Mouse (Mus musculus): ENCODE results near the gene Cyb5d1.

Gene Cyb5d1

DNA sequence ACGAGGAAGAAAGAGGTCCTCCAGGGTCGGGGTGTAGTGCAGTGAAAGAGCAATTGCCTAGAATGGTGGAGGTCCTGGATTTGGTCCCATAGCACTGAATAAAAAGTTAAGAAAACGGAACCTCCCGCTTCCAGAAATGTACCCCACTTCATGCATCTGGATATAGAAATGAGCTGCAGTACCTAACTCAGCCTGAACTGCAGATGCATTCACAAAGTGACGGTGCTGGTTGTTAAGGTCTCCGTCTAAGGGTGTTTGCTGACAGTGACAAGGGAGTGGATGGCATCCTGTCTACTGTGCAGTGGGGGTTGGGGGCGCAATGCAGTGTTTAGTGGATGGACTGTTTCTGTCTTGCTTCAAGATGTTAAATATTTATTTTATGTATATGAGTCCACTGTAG, 8.7 kb downstream of the Cyb5d1 start:
- no peak for DNase-seq (ENCODE audit: extremely low read depth, insufficient read length, low spot score)

DNA sequence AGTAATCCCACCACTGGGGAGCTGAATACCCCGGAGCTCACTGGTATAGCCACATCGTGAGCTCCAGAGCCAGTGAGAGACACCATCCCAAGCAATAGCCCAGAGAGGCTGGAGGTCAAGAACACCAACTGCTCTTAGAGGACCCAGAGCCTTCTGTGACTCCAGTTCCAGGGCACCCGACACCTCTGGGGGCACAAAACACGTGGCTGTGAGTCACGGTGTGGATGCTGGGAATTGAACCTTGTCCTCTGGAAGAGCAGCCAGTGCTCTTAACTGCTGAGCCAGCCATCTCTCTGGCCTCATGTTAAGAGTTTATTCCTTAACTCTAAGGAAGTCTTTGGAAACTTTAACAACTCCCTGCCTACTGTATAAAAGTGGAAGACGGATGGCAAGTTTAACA, 10.5 kb downstream of the Cyb5d1 start:
- DNase-seq (ENCODE audit: extremely low read depth, insufficient read length, low spot score), result no peak

DNA sequence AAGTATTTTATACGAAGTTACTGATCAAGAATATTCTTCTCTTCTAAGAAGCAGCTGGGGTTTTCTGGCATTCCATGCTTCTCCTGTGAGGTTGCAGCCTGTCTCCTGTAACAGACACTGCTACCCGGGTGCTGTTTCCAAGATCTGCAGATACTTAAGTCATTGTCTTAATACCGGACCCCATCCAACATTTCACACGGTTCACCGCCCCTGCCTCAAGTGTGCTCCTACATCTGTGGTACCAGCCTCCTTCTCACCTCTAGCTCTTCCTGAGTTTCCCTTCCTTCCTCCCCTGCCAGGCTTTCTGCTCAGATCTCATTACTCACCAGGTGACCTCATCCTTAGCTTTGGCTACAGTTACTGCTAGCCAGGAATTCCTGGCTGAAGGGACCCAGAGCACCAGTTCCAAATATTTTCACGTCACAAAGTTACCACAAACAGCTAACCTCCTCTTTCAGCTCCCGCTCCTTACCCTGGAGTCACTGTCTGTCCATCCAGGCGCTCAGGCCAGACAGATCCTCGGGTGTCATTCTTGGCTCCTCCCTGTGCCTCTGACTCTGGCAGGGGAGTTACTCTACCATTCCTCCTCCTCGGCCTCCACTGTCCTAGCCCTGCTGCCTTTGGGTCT, 12.8 kb downstream of the Cyb5d1 start:
- peak; percentile 77 for DNase-seq (ENCODE audit: extremely low read depth, insufficient read length, low spot score)

DNA sequence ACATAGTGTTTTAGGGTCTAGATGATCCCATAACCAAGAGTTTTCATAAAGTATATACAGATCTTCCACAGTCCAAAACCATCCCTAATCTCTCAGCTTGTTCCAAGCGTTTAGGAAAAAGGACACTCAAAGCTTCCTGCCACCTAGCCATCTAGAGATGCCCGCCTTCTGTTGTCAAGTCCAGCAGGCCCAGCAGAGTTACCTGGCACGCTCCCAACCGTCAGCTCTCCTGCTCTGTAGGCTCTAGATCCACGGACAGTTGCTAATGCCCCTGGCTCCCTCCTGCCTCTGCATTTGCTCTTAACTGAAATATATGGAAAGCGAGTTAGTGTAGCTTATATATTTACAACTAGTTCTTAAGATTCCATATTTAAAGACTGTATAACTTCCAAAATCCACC, 14.1 kb downstream of the Cyb5d1 start:
- no peak for DNase-seq (ENCODE audit: extremely low read depth, insufficient read length, low spot score)

DNA sequence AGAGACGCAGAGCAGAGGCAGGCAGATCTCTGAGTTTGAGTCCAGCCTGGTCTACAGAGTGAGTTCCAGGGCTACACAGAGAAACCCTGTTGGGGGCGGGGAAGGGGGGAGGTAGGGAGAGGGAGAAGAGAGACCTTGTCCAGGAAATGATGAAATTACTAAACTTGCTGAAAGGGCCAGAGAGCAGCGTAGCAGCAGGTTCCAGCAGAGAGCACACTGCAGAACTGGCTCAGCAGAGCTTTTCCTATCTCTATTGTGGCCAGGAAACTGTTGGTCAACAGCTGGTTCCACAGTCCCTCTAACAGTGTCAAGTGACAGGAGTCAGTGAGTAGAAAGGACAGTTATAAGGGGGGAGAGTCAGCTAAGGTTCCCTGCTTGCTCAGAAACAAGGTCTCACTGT, 15.8 kb downstream of the Cyb5d1 start:
- DNase-seq (ENCODE audit: extremely low read depth, insufficient read length, low spot score), result no peak

DNA sequence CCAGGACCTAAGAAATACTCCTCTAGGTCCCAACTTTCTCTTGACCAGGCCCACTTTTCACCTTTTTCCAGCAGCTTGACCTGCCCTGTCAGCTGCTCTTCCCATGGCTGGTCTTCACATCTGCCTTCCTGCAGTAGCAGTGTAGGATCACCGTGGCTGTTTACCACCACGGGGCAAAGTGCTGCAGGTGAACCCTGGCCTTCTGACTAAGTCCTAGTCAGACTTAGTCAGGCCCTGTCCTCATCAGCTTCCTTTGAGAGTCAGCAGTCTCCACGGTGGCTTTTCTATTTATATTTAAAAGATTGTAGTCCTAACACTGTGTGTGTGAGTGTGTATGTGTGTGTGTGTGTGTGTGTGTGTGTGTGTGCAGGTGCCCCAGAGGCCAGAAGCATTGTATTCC, 17.7 kb downstream of the Cyb5d1 start:
- no peak for DNase-seq (ENCODE audit: extremely low read depth, insufficient read length, low spot score)

DNA sequence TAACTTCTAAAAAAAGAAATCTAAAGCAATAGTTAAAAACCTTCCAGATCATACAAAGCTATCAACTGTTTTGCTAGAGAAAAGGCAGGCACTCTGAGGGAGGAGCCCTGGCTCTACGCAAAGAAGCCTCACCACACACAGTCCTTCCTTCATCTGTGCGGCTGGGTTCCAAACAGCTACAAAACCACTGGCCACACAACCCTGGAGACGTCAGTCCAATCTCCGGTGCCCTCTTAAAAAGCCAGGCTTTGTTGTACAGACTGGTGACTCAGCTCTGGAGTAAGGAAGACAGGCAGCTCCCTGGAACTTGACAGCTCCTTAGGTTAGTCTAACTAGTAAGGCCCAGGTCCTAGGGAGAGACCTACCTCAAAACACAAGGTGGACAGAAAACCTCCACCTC, 19.8 kb downstream of the Cyb5d1 start:
- peak; percentile 71 for DNase-seq (ENCODE audit: extremely low read depth, insufficient read length, low spot score)

DNA sequence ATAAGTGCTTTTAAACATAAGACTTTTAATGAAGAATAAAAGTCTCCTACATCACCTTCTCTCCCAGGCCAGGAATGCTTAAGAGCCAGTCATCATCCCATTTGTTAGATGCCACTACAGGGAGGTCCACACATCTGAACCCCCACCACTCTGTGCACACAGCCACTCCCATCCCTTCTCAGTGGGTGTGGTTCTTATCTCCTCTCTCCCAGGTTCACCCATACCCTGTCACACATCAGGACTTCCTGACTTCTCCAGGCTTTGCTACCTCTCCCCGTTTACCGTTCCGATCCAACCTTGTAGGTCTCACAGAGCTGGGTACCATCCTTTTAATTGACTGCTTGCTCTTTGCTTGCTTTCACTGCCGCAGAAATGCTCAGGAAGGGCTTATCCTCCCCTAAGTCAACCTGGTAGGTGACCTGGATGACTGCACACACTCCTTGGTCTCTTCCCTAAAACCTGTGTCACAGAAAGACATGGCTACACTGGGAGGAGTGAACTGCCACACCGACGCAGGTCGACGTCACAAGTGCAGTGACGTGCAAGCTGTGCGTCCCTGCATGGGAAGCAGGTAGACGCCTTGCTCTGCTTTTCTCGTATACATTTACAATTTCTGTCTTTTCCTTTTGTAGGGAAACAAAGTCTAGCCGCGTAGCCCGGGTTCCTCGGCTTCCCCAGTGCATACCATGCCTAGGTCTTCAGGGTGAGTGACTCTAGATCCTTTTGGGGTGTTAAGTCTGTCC, 22.0 kb downstream of the Cyb5d1 start:
- DNase-seq (ENCODE audit: extremely low read depth, insufficient read length, low spot score), result no peak

DNA sequence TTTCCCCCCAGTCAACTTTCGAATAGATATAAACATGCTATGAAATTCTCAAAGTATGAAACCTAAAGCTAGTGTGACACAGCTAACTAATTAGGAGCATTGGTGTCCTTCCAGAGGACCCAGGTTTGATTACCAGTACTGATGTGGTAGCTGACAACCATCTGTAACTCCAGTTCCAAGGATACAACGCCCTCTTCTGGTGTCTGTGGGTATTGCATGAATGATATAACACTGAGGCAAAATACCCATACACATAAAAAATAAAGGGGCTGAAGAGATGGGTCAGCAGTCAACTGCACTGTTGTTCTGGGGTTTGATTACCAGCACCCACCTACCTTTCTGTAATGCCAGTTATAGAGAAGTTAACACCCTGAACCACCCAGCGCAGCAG, 22.7 kb downstream of the Cyb5d1 start:
- DNase-seq (ENCODE audit: extremely low read depth, insufficient read length, low spot score), result no peak

DNA sequence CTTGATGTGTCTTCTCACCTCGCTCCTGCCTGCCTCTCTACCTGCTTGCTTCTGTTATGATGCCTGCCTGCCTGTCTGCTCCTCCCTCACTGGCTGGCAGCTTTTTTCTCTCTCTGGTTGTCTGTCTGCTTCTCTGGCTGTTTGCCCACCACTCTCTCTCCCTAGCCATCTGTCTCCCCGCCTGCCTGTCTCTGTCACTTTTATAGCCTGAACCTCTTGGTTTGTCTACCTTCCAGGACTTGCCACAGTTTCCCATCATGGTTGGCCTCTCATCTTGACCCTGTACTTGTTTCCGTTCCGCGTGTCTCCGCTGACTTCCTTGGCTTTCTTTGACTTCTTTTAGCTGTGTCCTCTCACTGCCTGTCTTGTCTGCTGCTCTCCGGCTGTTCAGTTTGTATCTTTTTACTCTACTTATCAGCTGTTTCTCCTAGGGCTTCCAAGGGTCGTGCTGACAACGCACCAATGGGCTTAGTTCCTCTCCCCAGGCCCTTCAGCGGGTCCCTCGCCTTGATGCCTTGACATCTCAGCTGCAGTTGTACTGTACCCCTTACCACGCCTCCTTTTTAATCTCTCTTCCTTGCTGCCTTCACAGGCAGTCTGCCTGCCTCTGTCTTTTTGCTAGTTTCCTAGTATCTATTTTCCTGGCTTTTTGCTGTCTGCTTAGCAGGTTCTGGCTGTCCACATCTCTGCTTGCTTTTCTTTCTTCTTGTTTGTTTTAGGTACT, 23.2 kb downstream of the Cyb5d1 start:
- no peak for DNase-seq (ENCODE audit: extremely low read depth, insufficient read length, low spot score)

DNA sequence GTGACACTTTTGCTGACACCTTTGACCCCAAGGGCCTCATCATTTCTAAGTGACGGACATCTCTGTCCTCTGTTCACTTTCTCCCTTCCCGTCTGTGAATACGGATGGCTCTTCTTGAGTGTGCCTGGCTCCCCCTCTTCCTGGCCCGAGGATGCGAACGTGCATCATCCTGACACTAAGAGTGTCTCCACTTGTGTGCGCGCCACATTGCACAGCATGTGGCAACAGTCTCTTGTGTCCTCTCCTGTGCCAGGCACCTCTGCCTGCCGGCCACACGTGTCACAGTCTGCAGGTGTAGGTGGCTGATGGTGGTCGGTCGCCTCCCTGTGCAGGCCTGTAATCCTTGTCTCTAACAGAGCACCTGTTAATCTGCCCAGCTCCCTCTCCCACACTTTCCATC, 23.8 kb downstream of the Cyb5d1 start:
- DNase-seq (ENCODE audit: extremely low read depth, insufficient read length, low spot score), result no peak

DNA sequence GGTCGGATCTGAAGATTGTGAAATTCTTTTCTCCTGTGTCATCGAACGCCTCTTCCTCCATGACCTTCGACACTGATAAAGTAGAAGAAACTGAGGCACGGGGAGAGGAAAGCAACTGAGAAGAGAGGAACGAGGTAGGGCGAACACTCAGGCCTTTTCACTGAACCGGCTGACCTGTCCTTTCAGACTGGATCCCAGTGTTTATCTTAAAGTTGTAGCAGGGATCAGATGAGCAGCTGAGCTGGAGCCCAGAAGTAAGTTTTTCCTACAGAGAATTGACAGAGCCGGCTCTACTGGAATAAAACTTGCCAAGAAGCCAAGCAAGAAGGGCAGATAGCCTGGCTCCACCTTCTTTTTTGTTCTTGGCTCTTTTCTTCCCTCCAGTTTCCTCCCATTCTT, 24.6 kb downstream of the Cyb5d1 start:
- no peak for DNase-seq (ENCODE audit: extremely low read depth, insufficient read length, low spot score)

DNA sequence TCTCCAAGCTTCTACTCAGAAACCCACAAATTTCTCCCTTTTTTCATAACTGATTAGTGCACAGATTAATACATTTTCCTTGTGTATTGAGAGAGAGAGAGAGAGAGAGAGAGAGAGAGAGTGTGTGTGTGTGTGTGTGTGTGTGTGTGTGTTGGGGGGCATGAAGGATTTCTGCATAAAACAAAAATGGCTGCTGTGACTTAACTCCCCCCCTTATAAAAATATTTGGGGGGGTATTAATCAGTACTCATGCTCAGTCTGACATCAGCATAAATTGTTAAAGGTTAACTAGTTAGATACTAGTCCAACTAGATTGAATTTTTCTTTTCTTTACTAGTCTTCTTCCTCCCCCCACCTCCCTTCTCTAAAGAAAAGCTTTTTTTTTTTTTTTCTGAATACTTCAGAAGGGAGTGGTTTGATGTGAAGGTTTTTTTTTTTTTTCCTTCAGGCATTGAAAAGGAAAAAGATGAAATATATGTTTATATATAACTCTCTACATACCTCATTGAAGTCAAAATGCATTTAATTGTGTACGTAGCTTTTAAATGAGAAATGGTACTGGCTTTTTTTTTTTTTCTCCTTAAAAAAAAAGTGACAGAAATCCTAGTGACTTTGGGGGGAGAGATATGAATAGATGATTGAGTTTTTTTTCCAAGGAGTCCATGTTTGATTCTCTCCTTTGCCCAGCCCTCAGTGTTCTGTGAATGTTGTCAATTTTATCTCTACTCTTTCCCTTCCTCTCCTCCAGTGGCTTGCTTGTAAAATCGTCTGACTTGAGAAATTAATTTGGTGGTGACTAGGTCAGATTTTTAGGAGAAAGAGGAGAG, 25.2 kb downstream of the Cyb5d1 start:
- no peak for DNase-seq (ENCODE audit: extremely low read depth, insufficient read length, low spot score)

DNA sequence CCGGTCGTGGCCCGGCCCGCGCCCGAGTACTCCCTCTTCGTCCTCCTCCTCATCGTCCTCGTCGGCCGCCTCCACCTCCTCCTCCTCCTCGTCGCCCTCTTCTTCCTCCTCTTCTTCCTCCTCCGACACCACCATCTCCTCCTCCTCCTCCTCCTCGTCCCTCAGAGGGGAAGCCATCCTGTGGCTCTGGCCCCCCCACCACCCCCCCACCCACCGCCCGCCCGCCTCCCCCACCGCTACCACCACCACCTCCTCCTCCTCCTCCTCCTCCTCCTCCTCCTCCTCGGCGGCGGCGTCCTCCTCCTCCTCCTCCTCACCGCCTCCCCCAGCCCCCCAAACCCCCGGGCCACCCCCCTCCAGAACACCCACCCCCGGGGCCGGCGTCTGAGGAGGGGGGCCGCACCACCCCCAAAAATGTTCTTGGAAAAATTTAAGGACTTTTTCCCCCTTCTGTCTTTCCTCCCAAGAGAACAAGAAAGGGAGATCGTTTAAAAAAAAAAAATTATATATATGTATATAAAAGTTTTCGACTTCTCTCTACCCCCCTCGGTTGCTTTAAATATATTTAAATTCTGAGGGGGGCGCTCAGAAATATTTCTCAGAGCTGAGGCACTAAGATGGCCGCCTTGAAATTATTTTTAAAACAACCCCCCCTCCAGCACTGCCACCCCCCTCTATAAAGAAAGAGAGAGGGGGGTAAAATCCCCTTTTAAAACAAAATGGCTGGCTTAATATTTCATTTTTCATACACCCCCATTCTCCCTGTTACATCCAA, 26.0 kb downstream of the Cyb5d1 start, which contains the start of gene Chd3:
Gene Chd3, minus strand, starts transcription at position 192 of the 775 bp plus-strand sequence.
- no peak for DNase-seq (ENCODE audit: extremely low read depth, insufficient read length, low spot score)

DNA sequence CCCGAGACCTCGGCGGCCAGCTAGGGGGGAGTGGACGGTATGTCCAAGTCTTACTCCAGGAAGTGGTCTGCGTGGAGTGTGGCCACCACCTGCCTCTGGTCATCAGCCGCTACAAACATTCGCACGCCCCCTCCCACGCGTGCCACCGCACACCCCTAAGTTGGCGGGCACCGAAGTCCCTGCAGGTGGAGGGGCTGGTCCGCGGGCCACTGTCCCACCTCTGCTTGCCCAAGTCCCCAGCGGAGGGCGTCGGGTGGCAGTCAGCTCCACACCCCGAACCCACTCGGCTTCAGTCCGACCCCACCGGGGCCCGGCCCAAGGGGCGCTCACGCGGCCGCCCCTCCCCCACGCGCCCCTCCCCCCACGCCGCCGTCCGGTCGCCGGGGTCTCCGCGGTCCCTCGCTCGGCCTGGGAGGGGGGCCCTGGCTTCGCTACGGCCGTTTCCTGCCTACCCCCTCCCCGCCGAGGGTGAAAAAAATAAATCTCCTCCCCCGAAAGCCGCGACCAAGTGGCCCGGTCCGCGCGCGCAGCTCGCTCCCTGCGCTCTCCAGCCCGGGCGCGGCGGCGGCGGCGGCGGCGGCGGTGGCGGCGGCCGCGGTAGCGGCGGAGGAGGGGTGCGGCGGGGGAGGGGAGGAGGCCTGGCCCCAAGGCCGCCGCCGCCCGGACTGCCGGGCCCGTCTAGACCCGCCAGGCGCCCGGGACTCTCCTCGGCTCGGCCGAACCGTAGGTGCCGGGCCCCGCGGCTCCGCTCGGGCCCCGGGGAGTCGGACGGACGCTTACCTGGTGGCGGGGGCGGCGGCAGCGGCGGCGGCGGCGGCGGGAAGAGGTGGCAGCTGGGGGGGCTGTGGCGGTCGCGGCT, 26.8 kb downstream of the Cyb5d1 start:
- DNase-seq (ENCODE audit: extremely low read depth, insufficient read length, low spot score), result peak; percentile 65

DNA sequence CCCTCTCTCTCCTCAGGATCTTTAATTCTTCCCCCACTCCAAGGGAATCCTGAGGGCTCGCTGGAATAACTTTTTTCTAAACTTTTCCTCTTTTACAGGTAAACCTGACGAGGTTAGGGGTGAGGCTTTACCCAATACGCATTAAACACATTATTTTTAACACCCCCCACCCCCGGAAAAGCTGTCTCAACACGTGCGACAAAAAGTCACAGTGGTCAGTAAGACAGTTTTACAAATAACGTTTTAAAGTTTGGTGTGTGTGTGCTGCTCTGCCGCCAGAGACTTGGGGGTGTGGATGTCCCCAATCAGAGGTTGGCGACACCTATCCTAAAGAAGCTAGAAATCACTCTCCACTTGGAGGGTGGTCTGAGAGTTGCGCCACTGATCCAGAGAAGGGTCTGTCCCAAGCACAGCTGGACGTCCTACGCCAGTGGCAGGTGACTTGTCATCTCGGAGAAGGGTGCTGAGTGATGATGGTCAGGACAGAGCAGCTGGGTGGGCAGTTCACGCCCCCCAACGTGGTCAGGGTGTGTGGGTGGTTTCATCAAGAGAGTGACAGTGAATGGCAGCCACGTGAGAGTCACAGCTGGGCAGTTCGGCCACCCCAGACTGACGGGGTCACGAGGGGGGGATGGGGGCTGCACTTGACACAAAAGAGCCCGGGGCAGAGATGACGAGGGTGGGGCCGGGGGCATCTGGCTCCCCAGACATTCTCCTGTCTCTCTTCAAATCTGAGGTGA, 27.6 kb downstream of the Cyb5d1 start:
- DNase-seq (ENCODE audit: extremely low read depth, insufficient read length, low spot score), result peak; percentile 65

DNA sequence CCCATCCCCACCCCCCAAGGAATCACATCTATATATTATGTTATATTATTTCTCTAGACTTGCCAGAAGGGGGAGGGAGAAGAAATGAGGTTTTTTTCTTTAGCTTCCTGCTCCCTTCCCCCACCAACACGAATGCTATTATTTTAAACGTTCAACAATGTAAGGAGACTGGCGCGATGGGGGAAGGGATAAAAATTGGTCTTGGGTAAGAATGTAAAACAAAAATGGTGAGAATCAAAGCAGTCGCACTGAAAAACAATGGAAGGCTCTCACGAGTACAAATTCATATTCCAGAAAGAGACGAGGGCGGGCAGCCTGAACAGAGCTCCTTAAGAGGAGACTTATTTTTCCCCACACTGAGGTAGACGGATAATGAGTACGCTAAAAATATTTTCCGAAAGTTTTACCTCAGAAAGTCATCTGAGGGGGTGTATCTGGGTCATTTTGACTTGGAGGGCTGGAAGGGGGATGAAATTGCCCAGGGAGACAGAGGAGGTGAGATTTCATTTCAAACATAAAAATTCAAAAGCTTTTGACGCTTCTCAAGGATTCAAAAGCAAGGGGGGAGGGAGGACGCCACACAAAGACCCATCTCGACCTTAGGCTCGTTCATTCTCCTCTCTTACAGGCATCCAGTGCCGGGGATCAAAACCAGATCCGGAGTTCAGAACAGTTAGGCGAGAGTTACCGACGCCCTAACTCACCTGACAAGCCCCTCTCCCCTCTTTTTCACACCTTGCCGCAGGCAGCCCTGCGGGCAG, 28.4 kb downstream of the Cyb5d1 start:
- no peak for DNase-seq (ENCODE audit: extremely low read depth, insufficient read length, low spot score)
